Mouse (Mus musculus) liver, adult 2 months (tissue): ENCODE results near the gene 1810043G02Rik. TPM values are rescaled to one million over a fixed set of nuclear protein-coding genes. Genes with fewer than 3 reads are reported as not detected.
"Not testable (repeated sequence)": the region's sequence is repeated elsewhere in the genome, so short reads cannot be mapped to it uniquely, and the experiment has no call there.

ENCODE experiments used
- DNase-seq: peaks from one replicate; pipeline ENCODE4 v3.0.0-alpha.2; 2011; ENCODE audit warnings: low read depth, low spot score; ENCODE audit errors: extremely low read depth
- H3K27ac ChIP-seq: fragments of 200-500 bp; replicated peaks from 2 replicates; pipeline ENCODE4 v1.5.1; 2012; ENCODE audit warnings: low read depth, mild to moderate bottlenecking, control low read depth, inconsistent platforms, low read length; ENCODE audit not compliant: insufficient read depth
- H3K27me3 ChIP-seq: fragments of 200-500 bp; 2 replicates; pipeline ENCODE4 v1.6.1; 2012; ENCODE audit warnings: mild to moderate bottlenecking, moderate library complexity, low read length, inconsistent platforms; ENCODE audit not compliant: control insufficient read depth, insufficient read depth
- H3K36me3 ChIP-seq: fragments of 200-500 bp; 2 replicates; pipeline ENCODE4 v1.6.1; 2012; ENCODE audit warnings: low read length, inconsistent platforms; ENCODE audit not compliant: control insufficient read depth, insufficient read depth
- H3K4me1 ChIP-seq: fragments of 200-500 bp; 2 replicates; pipeline ENCODE4 v1.6.1; 2011; ENCODE audit warnings: low read length; ENCODE audit not compliant: control insufficient read depth, insufficient read depth
- H3K4me3 ChIP-seq: fragments of 200-500 bp; 2 replicates; pipeline ENCODE4 v1.5.1; 2011; ENCODE audit warnings: low read depth, mild to moderate bottlenecking, control low read depth, low read length, moderate library complexity; ENCODE audit not compliant: insufficient read depth
- H3K79me2 ChIP-seq: fragments of 200-500 bp; 2 replicates; pipeline ENCODE4 v1.6.1; 2012; ENCODE audit warnings: inconsistent platforms, mild to moderate bottlenecking, low read length, moderate library complexity; ENCODE audit not compliant: control insufficient read depth, insufficient read depth
- H3K9ac ChIP-seq: fragments of 200-500 bp; 2 replicates; pipeline ENCODE4 v1.6.1; 2012; ENCODE audit warnings: low read depth, mild to moderate bottlenecking, control low read depth, inconsistent platforms, low read length
- CTCF ChIP-seq: fragments of 200-500 bp; IDR thresholded peaks from 2 replicates; pipeline ENCODE4 v1.5.1; 2011; ENCODE audit warnings: low read depth, low read length, control low read depth
- POLR2A ChIP-seq: fragments of 200-500 bp; IDR thresholded peaks from 2 replicates; pipeline ENCODE4 v1.6.1; 2011; ENCODE audit warnings: low read length, control low read depth; ENCODE audit not compliant: insufficient read depth; ENCODE audit errors: extremely low read depth
- WGBS: fragments of 180-500 bp; shearing (Covaris S2); methylation state at CpG from one replicate; pipeline ENCODE4 v1.1.7; 2018; 5-methylcytosine and 5-hydroxymethylcytosine counted together
- polyA plus RNA-seq: library from polyadenylated mRNA; depleted of rRNA; stranded (reverse); fragments of >200 nt; gene quantifications from 2 replicates; pipeline ENCODE4 v1.2.3, GENCODE M21; 2012; rRNA removed
- total RNA-seq: library from RNA; depleted of rRNA; stranded (reverse); fragments of >200 nt; gene quantifications from 2 replicates; pipeline ENCODE4 v1.2.3, GENCODE M21; 2014; rRNA removed

Gene 1810043G02Rik
- total RNA-seq (5.9 and 8.0 TPM in 2 replicates), polyA plus RNA-seq (13.2 and 13.7 TPM in 2 replicates)

GRCm38 (mm10) chr10:77978351-77979350, at the start of gene 1810043G02Rik:
Gene 1810043G02Rik, plus strand, starts transcription at chr10:77978524.
- Histone ChIP-seq H3K4me1 (peaks cover 16% of the 10 kb centered on the region), H3K79me2 (no peaks in the 10 kb centered on the region), H3K4me3 (peak within 1 kb of the TSS; percentile 70), H3K9ac (peak within 1 kb of the TSS; percentile 76), H3K27ac (peak within 1 kb of the TSS; percentile 61), H3K27me3 (no peaks in the 10 kb centered on the region), H3K36me3 (no peaks in the 10 kb centered on the region)
- DNase-seq: peak; percentile 77
- WGBS: 3% methylated on average over 57 of the region's 57 CpGs
- TF ChIP-seq CTCF (no peak), POLR2A (peak; percentile 47; the same call in 1 of the 2 replicates)

GRCm38 (mm10) chr10:77939685-77940084, 38.6 kb upstream of the 1810043G02Rik start:
- Histone ChIP-seq H3K36me3 (no peaks in the 10 kb centered on the region), H3K79me2 (no peaks in the 10 kb centered on the region), H3K4me3 (no peak overlapping the region), H3K27ac (no peak overlapping the region), H3K9ac (no peak overlapping the region), H3K4me1 (no peaks in the 10 kb centered on the region), H3K27me3 (no peaks in the 10 kb centered on the region)
- TF ChIP-seq POLR2A: no peak
- TF ChIP-seq CTCF: no peak
- WGBS: 73% methylated on average over 2 of the region's 2 CpGs
- DNase-seq: no peak

GRCm38 (mm10) chr10:77950468-77950867, 27.9 kb upstream of the 1810043G02Rik start:
- H3K36me3 ChIP-seq, H3K27me3 ChIP-seq, DNase-seq, H3K4me3 ChIP-seq, H3K4me1 ChIP-seq, H3K79me2 ChIP-seq, H3K9ac ChIP-seq, H3K27ac ChIP-seq: not testable (repeated sequence)
- 99% methylated on average over 9 of the region's 12 CpGs for WGBS

- Histone ChIP-seq H3K27ac (no peak overlapping the region), H3K79me2 (no peaks in the 10 kb centered on the region), H3K27me3 (no peaks in the 10 kb centered on the region), H3K4me1 (peaks cover 3% of the 10 kb centered on the region; the same call in 1 of the 2 replicates), H3K9ac (no peak overlapping the region), H3K36me3 (no peaks in the 10 kb centered on the region), H3K4me3 (no peak overlapping the region)
- TF ChIP-seq CTCF (no peak), POLR2A (no peak)
- no peak for DNase-seq
- WGBS: 66% methylated on average over 2 of the region's 2 CpGs
These were observed 15.6 kb upstream of the 1810043G02Rik start for GRCm38 (mm10) chr10:77962725-77963124.

GRCm38 (mm10) chr10:77963971-77964370, 14.4 kb upstream of the 1810043G02Rik start:
- Histone ChIP-seq H3K27me3 (no peaks in the 10 kb centered on the region), H3K4me3 (no peak overlapping the region), H3K36me3 (no peaks in the 10 kb centered on the region), H3K79me2 (no peaks in the 10 kb centered on the region), H3K27ac (no peak overlapping the region), H3K4me1 (peaks cover 3% of the 10 kb centered on the region; the same call in 1 of the 2 replicates), H3K9ac (no peak overlapping the region)
- TF ChIP-seq CTCF: no peak
- no peak for TF ChIP-seq POLR2A
- WGBS: 82% methylated on average over 6 of the region's 6 CpGs
- peak; percentile 57 for DNase-seq
